Comparison of ENCODE assay signal across 8 mouse cellular contexts in genomic region chr2:27886608-27887460, GRCm38 (mm10). TPM values are rescaled to one million over a fixed set of nuclear protein-coding genes. Genes with fewer than 3 reads are reported as not detected.
A peak's percentile ranks its signal among the peaks of the same experiment; 100 is the strongest.
DNase-seq lines count a peak whose midpoint lies in the region; ATAC-seq and TF ChIP-seq lines count a peak whose summit lies in the region.

No protein-coding gene starts in this region.

- TF ChIP-seq CTCF in liver, postnatal 0 days (IDR thresholded peaks at IDR 0.05; ENCODE audit: low read depth) = peak; percentile 45; the same call in 1 of the 2 replicates

- peak; percentile 22 for ATAC-seq in intestine, embryonic 16.5 days
- ATAC-seq in liver, postnatal 0 days = 0 out of 2 replicates have a peak, but pooled peaks have one; percentile 5
- peak; percentile 56 for ATAC-seq in neural tube, embryonic 15.5 days (ENCODE audit: low FRiP score)

- peak overlapping the region; percentile 88 for H3K9ac ChIP-seq in intestine, embryonic 16.5 days (ENCODE audit: low read depth, low read length)
- peak overlapping the region; percentile 41 for H3K9ac ChIP-seq in liver, postnatal 0 days (replicated peaks)
- peak overlapping the region; percentile 53 for H3K9ac ChIP-seq in neural tube, embryonic 15.5 days (replicated peaks)

- peak overlapping the region; percentile 77 for H3K4me3 ChIP-seq in intestine, embryonic 16.5 days (ENCODE audit: low read length)
- H3K4me3 ChIP-seq in liver, postnatal 0 days (ENCODE audit: low read depth, low read length) = peak overlapping the region; percentile 55
- H3K4me3 ChIP-seq in neural tube, embryonic 15.5 days (replicated peaks) = peak overlapping the region; percentile 58

- under 1% methylated on average over 67 of the region's 67 CpGs for WGBS in intestine, embryonic 16.5 days
- 1% methylated on average over 59 of the region's 67 CpGs for WGBS in liver, postnatal 0 days (ENCODE audit: insufficient replicate concordance)
- WGBS in neural tube, embryonic 15.5 days = under 1% methylated on average over 57 of the region's 67 CpGs

- peaks cover 29% of the 10 kb centered on the region for H3K4me1 ChIP-seq in intestine, embryonic 16.5 days (ENCODE audit: control insufficient read depth, insufficient read depth, low read length)
- H3K4me1 ChIP-seq in liver, postnatal 0 days (ENCODE audit: insufficient read depth) = no peaks in the 10 kb centered on the region; the same call in 1 of the 2 replicates
- H3K4me1 ChIP-seq in neural tube, embryonic 15.5 days = peaks cover 42% of the 10 kb centered on the region

- no peaks in the 10 kb centered on the region for H3K9me3 ChIP-seq in intestine, embryonic 16.5 days (ENCODE audit: control insufficient read depth, low read length)
- no peaks in the 10 kb centered on the region for H3K9me3 ChIP-seq in liver, postnatal 0 days (ENCODE audit: low read length)
- H3K9me3 ChIP-seq in neural tube, embryonic 15.5 days (replicated peaks) = no peaks in the 10 kb centered on the region

- H3K27me3 ChIP-seq in intestine, embryonic 16.5 days (replicated peaks; ENCODE audit: control insufficient read depth, insufficient read depth, low read length) = peaks cover 9% of the 10 kb centered on the region; the same call in 1 of the 2 replicates
- peaks cover 40% of the 10 kb centered on the region for H3K27me3 ChIP-seq in liver, postnatal 0 days (ENCODE audit: insufficient read depth, low read length)
- H3K27me3 ChIP-seq in neural tube, embryonic 15.5 days (replicated peaks) = peaks cover 35% of the 10 kb centered on the region

- H3K4me2 ChIP-seq in intestine, embryonic 16.5 days (ENCODE audit: low read depth, low read length) = peak overlapping the region; percentile 87
- H3K4me2 ChIP-seq in liver, postnatal 0 days (ENCODE audit: low read depth, low read length) = peak overlapping the region; percentile 79
- peak overlapping the region; percentile 99 for H3K4me2 ChIP-seq in neural tube, embryonic 15.5 days

- no peak for TF ChIP-seq EP300 in liver, postnatal 0 days (IDR thresholded peaks at IDR 0.05; ENCODE audit: low read depth)

- DNase-seq in cerebellum, postnatal 14 days = peak; percentile 31 to 37
- no peak for DNase-seq in cerebellum, adult 8-10 months
- peak; percentile 32 for DNase-seq in brain, adult 2 months (ENCODE audit: low read depth, low spot score)
- peak; percentile 97 for DNase-seq in heart, adult 11 months
- peak; percentile 30 for DNase-seq in liver, postnatal 0 days
- no peak for DNase-seq in B cell, adult 2 months

- H3K27ac ChIP-seq in intestine, embryonic 16.5 days (ENCODE audit: low read length) = peak overlapping the region; percentile 92
- H3K27ac ChIP-seq in liver, postnatal 0 days (ENCODE audit: low read depth) = peak overlapping the region; percentile 26; the same call in 1 of the 2 replicates
- H3K27ac ChIP-seq in neural tube, embryonic 15.5 days (replicated peaks) = peak overlapping the region; percentile 71

- no peaks in the 10 kb centered on the region for H3K36me3 ChIP-seq in intestine, embryonic 16.5 days (ENCODE audit: control insufficient read depth, insufficient read depth, low read length)
- H3K36me3 ChIP-seq in liver, postnatal 0 days (replicated peaks; ENCODE audit: insufficient read depth, low read length) = no peaks in the 10 kb centered on the region
- no peaks in the 10 kb centered on the region for H3K36me3 ChIP-seq in neural tube, embryonic 15.5 days

RNA-seq across cellular contexts. Expression of gene Col5a1, which starts 0.6 kb away (rescaled TPM):
- polyA plus RNA-seq in intestine, embryonic 16.5 days (2015; fragmentation: Nextera tagmentation; extraction: Ambion mirVana) = 78.1 and 80.5 TPM in 2 replicates
- polyA plus RNA-seq in liver, postnatal 0 days (2015; fragmentation: Nextera tagmentation; extraction: Ambion mirVana) = 9.5 and 10.9 TPM in 2 replicates
- 21.5 and 29.0 TPM in 2 replicates for polyA plus RNA-seq in neural tube, embryonic 15.5 days (2015; fragmentation: Nextera tagmentation; extraction: Ambion mirVana)

Comparison
In these comparisons a context has a peak if more than half of its experiments do, and no peak if none do; other contexts are left out.
1. DNase-seq: peak in cerebellum, postnatal 14 days (2 of 2), brain, adult 2 months (single experiment), heart, adult 11 months (single experiment) and liver, postnatal 0 days (single experiment); none in cerebellum, adult 8-10 months (single experiment) and B cell, adult 2 months (0 of 2).
2. ATAC-seq: peak in every context shown above with its lines; median percentile 56 in neural tube, embryonic 15.5 days; 22 in intestine, embryonic 16.5 days; 5 in liver, postnatal 0 days.
3. H3K27ac ChIP-seq: peak in every context shown above with its lines; median percentile 92 in intestine, embryonic 16.5 days; 71 in neural tube, embryonic 15.5 days; 26 in liver, postnatal 0 days.
4. Peak in every context shown above with its lines, with median percentiles within 50 percentile points of each other: H3K4me2 ChIP-seq, H3K4me3 ChIP-seq and H3K9ac ChIP-seq.